Mouse (Mus musculus) E14TG2a.4 (cell line): ENCODE data around the gene St3gal6.

Experiments
- H3K27me3 ChIP-seq: 2 replicates; pipeline ENCODE4 v1.6.1; 2014; ENCODE audit warnings: low read length, control low read depth; ENCODE audit not compliant: insufficient read depth
- H3K36me3 ChIP-seq: 2 replicates; pipeline ENCODE4 v1.6.1; 2014; ENCODE audit warnings: low read length, control low read depth; ENCODE audit not compliant: insufficient read depth
- H3K4me1 ChIP-seq: replicated peaks from 2 replicates; pipeline ENCODE4 v1.6.1; 2014; ENCODE audit warnings: low read depth, low read length, control low read depth
- H3K4me3 ChIP-seq: replicated peaks from 2 replicates; pipeline ENCODE4 v1.5.1; 2014; ENCODE audit warnings: mild to moderate bottlenecking, low read length
- H3K9me3 ChIP-seq: 2 replicates; pipeline ENCODE4 v1.6.1; 2014; ENCODE audit warnings: low read length, control low read depth
- CTCF ChIP-seq: conservative IDR thresholded peaks from 2 replicates; pipeline ENCODE4 v1.5.1; 2014; ENCODE audit warnings: low read length
- NANOG ChIP-seq: IDR thresholded peaks from 2 replicates; pipeline ENCODE4 v1.6.1; 2014; ENCODE audit warnings: borderline replicate concordance, low read length, mixed read lengths
- POU5F1 ChIP-seq: IDR thresholded peaks from 2 replicates; pipeline ENCODE4 v1.6.1; 2014; ENCODE audit warnings: low read length, borderline replicate concordance

St3gal6 gene

GRCm38 (mm10) chr16:58539011-58539410 is 15.0 kb upstream of the St3gal6 start:
- H3K9me3 ChIP-seq = no peaks in the 10 kb centered on the region
- no peak overlapping the region for H3K4me3 ChIP-seq
- H3K4me1 ChIP-seq = no peaks in the 10 kb centered on the region
- TF ChIP-seq NANOG = no peak
- no peak for TF ChIP-seq POU5F1
- no peak for TF ChIP-seq CTCF
- H3K27me3 ChIP-seq = no peaks in the 10 kb centered on the region
- H3K36me3 ChIP-seq = no peaks in the 10 kb centered on the region

- Histone ChIP-seq H3K4me1 (no peaks in the 10 kb centered on the region), H3K27me3 (no peaks in the 10 kb centered on the region), H3K4me3 (no peak overlapping the region), H3K36me3 (no peaks in the 10 kb centered on the region), H3K9me3 (no peaks in the 10 kb centered on the region)
- TF ChIP-seq CTCF = no peak
- no peak for TF ChIP-seq POU5F1
- no peak for TF ChIP-seq NANOG
Measured at GRCm38 (mm10) chr16:58536076-58536475, 12.0 kb upstream of the St3gal6 start.

DNA sequence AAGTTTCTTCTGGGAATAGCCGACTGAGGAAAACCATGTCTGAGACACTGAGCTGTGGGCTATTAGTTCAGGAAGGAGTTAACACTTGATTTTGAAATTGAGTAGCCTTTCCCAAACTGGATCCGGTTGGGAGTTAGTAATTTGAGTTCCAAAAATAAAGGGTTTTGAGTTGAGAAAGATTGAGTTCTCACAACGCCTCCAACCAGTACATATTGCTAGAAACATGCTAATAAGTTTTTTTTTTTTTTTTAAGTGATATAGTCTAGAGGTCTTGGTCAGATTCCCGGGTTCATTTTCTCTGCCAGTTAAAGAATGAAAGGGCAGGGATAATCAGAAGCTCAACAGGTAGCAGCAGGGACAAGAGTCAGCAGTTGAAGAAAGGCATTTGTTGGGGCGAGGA is 11.2 kb upstream of the St3gal6 start:
- Histone ChIP-seq H3K4me3 (no peak overlapping the region), H3K36me3 (no peaks in the 10 kb centered on the region), H3K9me3 (no peaks in the 10 kb centered on the region), H3K4me1 (no peaks in the 10 kb centered on the region), H3K27me3 (no peaks in the 10 kb centered on the region)
- TF ChIP-seq NANOG = no peak
- TF ChIP-seq CTCF = no peak
- TF ChIP-seq POU5F1 = no peak

DNA sequence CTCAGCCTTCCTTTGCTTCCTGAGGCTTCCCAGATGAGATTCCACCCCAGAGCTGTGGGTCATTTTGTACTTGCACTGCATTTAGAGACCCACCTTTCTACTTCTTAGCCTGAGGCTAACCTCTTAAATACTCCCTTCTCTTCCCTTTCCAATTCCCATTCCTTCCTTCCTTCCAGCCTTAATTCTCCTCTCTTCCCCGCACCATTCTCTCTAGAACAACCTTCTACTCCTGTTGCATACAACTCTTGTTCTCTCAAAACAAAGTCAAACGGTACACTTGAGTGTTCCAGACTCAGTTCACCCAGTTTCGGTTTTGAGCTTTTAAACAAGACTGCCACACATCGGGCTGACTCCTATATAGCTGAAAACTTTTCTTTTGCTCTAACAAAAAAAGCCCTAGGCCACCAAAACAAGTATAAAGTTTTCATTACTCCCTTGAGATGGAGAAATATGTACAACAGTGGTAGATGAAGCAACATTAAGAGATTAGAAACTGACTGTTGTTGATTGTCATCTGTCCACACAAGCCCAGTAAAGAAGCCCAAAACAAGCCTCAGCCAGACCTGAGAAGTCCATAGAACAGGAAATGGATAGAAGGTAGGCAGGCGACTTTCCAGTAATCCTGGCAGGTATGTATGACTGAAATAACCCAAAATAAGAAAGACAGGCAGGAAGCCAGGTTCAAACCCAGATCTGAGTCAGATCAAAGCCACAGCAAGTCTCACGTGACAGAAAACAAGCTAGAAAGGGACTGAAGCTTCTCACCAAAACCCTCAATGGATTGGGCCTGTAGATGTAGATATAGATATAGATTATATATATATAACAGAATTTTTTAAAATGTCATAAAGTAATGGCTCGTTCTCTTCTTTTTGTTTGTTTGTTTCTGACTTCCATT is 10.5 kb upstream of the St3gal6 start:
- Histone ChIP-seq H3K9me3 (no peaks in the 10 kb centered on the region), H3K4me3 (no peak overlapping the region), H3K27me3 (no peaks in the 10 kb centered on the region), H3K36me3 (no peaks in the 10 kb centered on the region), H3K4me1 (no peaks in the 10 kb centered on the region)
- TF ChIP-seq NANOG (no peak), CTCF (no peak), POU5F1 (no peak)

- Histone ChIP-seq H3K4me1 (no peaks in the 10 kb centered on the region), H3K9me3 (no peaks in the 10 kb centered on the region), H3K4me3 (no peak overlapping the region), H3K36me3 (no peaks in the 10 kb centered on the region), H3K27me3 (no peaks in the 10 kb centered on the region)
- TF ChIP-seq POU5F1 = no peak
- TF ChIP-seq CTCF = no peak
- TF ChIP-seq NANOG = no peak
Measured at GRCm38 (mm10) chr16:58533742-58534141, 9.7 kb upstream of the St3gal6 start.

DNA sequence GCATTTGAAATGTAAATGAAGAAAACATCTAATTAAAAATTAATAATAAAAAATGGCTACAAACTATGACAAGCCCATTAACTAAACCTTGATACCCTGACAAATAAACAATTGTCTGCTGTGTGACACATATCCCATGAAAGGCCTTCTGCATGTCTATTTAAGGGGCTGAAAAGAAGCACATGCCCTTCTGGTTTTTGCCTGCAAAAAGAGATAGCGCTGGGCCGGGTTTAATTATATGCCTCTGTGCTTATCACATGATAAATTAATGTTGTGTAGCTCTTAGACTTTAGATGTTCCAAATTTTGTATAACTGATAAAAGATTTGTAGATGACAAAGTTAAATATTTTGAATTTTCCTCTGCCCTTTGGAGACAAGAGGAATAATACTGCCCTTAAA is 9.2 kb upstream of the St3gal6 start:
- H3K4me1 ChIP-seq = no peaks in the 10 kb centered on the region
- no peak overlapping the region for H3K4me3 ChIP-seq
- H3K36me3 ChIP-seq = no peaks in the 10 kb centered on the region
- no peaks in the 10 kb centered on the region for H3K9me3 ChIP-seq
- no peaks in the 10 kb centered on the region for H3K27me3 ChIP-seq
- TF ChIP-seq NANOG (no peak), CTCF (no peak), POU5F1 (no peak)

GRCm38 (mm10) chr16:58532511-58532910 is 8.5 kb upstream of the St3gal6 start:
- no peak for TF ChIP-seq POU5F1
- TF ChIP-seq CTCF = no peak
- TF ChIP-seq NANOG = no peak
- Histone ChIP-seq H3K4me1 (no peaks in the 10 kb centered on the region), H3K27me3 (no peaks in the 10 kb centered on the region), H3K4me3 (no peak overlapping the region), H3K9me3 (no peaks in the 10 kb centered on the region), H3K36me3 (no peaks in the 10 kb centered on the region)

- H3K9me3 ChIP-seq = no peaks in the 10 kb centered on the region
- H3K4me1 ChIP-seq = peaks cover 7% of the 10 kb centered on the region; the same call in 1 of the 2 replicates
- TF ChIP-seq CTCF = no peak
- no peak for TF ChIP-seq NANOG
- no peak for TF ChIP-seq POU5F1
- H3K36me3 ChIP-seq = no peaks in the 10 kb centered on the region
- no peak overlapping the region for H3K4me3 ChIP-seq
- peaks cover 18% of the 10 kb centered on the region for H3K27me3 ChIP-seq
Measured at GRCm38 (mm10) chr16:58527817-58528216, 3.8 kb upstream of the St3gal6 start.
